Mouse (Mus musculus) megakaryocyte, adult 5-6 weeks (primary cell): Measurements from ENCODE around the gene Sv2a. TPM values are rescaled to one million over a fixed set of nuclear protein-coding genes. Genes with fewer than 3 reads are reported as not detected.
"Not testable (repeated sequence)": the region's sequence is repeated elsewhere in the genome, so short reads cannot be mapped to it uniquely, and the experiment has no call there.

Experiments used
- ATAC-seq: 2 replicates; pipeline ENCODE4 v1.8.0; 2016; ENCODE audit warnings: mild to moderate bottlenecking, inconsistent platforms; ENCODE audit not compliant: poor library complexity, severe bottlenecking
- total RNA-seq, 2 experiments: library from RNA; stranded (forward) in 1 of 2; stranded (reverse) in 1 of 2; fragments of 153-499, 151-499 nt in 1 of 2; fragments of 221-1000, 200-1000 nt in 1 of 2; gene quantifications; 2 replicates each; pipeline versions ENCODE4 v1.2.3 to v1.2.4; 2015 to 2017

The Sv2a gene
- total RNA-seq, 2 experiments from 2014 or later = 0.07 to 0.09 TPM

- peak; percentile 96 for ATAC-seq
Measured at GRCm38 (mm10) chr3:96172197-96173178, 8.5 kb upstream of the Sv2a start, which contains the start of gene Sf3b4. Gene Sf3b4, plus strand, starts transcription at chr3:96172332.

GRCm38 (mm10) chr3:96173185-96173584 is 7.8 kb upstream of the Sv2a start:
- ATAC-seq = no peak

- not testable (repeated sequence) for ATAC-seq
Measured at GRCm38 (mm10) chr3:96174042-96174441, 6.9 kb upstream of the Sv2a start.

- ATAC-seq = no peak
Measured at GRCm38 (mm10) chr3:96175251-96175650, 5.7 kb upstream of the Sv2a start.

GRCm38 (mm10) chr3:96178427-96178826 is 2.5 kb upstream of the Sv2a start:
- ATAC-seq = no peak

GRCm38 (mm10) chr3:96178902-96179301 is 2.0 kb upstream of the Sv2a start:
- no peak for ATAC-seq

- ATAC-seq = no peak
Measured at GRCm38 (mm10) chr3:96179531-96179930, 1.4 kb upstream of the Sv2a start.

- ATAC-seq = no peak
Measured at GRCm38 (mm10) chr3:96181510-96182381, 795 bp downstream of the Sv2a start.

- ATAC-seq = no peak
Measured at GRCm38 (mm10) chr3:96182382-96182776, 1.4 kb downstream of the Sv2a start.

GRCm38 (mm10) chr3:96192977-96193376 is 12.0 kb downstream of the Sv2a start:
- ATAC-seq = no peak

GRCm38 (mm10) chr3:96194966-96195365 is 14.0 kb downstream of the Sv2a start:
- ATAC-seq = no peak

GRCm38 (mm10) chr3:96195616-96196313 is 14.8 kb downstream of the Sv2a start:
- no peak for ATAC-seq

GRCm38 (mm10) chr3:96196437-96197128 is 15.6 kb downstream of the Sv2a start:
- no peak for ATAC-seq

GRCm38 (mm10) chr3:96197129-96197749 is 16.3 kb downstream of the Sv2a start:
- peak; percentile 87 for ATAC-seq

- peak; percentile 32; the same call in 1 of the 2 replicates for ATAC-seq
Measured at GRCm38 (mm10) chr3:96198181-96198580, 17.2 kb downstream of the Sv2a start.

- ATAC-seq = not testable (repeated sequence)
Measured at GRCm38 (mm10) chr3:96198601-96199251, 17.8 kb downstream of the Sv2a start.

- no peak for ATAC-seq
Measured at GRCm38 (mm10) chr3:96199731-96200130, 18.8 kb downstream of the Sv2a start.

- no peak for ATAC-seq
Measured at GRCm38 (mm10) chr3:96207819-96208218, 26.9 kb downstream of the Sv2a start.

- no peak for ATAC-seq
Measured at GRCm38 (mm10) chr3:96209242-96209641, 28.3 kb downstream of the Sv2a start.
